Mouse (Mus musculus): ENCODE measurements at regions not wholly inside any gene's neighbourhood (a gene's known extent, or its start where the extent isn't known, plus 50 kb on each side); places are given as distances from the start of the nearest gene placed in this dataset.
"Not testable (repeated sequence)": the region's sequence is repeated elsewhere in the genome, so short reads cannot be mapped to it uniquely, and the experiment has no call there.

DNA sequence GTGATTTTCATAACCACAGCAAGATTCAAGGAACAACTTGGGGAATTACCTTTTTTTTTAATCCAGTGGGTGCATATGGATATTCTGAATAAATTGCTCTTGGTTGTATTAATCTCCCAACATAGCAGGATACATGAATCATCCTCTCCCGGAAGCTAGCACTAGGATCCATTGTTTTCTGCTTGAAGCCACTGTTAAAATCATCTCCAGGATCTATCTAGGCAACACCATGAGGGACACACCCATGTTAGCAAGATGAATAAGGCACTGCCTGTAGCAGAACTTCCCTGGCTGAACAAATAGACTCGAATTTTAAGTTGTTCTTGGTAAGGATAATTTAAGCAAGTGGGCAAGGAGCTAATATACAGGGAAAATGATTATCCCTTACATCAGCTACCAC is 427.8 kb downstream of the Cbln4 start:
- Histone ChIP-seq H3K9me3 (no peaks in the 10 kb centered on the region), H3K36me3 (no peaks in the 10 kb centered on the region), H3K27me3 (no peaks in the 10 kb centered on the region; the same call in 1 of the 2 replicates), H3K4me1 (replicated peaks) (peaks cover 5% of the 10 kb centered on the region), H3K4me2 (no peak overlapping the region), H3K4me3 (no peak overlapping the region), H3K27ac (replicated peaks) (no peak overlapping the region), H3K9ac (no peak overlapping the region)
- ATAC-seq (ENCODE audit: low read depth): no peak
- 78% methylated on average over 2 of the region's 2 CpGs for WGBS

DNA sequence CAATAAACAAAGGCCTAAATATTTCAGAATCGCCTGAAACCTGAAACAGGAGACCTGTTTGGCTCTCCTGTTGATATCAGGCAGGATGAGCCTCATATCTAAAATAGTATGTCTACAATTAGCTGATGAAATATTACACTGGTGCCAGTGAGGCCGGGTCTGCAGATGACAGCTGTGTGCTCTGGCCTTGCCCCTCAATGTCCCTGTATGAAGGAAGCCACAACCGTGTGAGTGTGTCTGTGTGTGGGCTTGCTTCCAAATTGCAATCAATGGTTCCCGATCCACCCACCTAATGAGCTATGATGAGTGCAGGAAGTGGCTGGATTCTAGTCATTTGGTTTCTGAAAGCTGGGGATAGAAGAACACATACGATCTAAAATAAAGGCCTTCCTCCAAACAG is 438.2 kb downstream of the Cbln4 start:
- peaks cover 3% of the 10 kb centered on the region; the same call in 1 of the 2 replicates for H3K9me3 ChIP-seq
- WGBS: 72% methylated on average over 5 of the region's 5 CpGs
- no peak overlapping the region for H3K4me2 ChIP-seq
- H3K36me3 ChIP-seq: no peaks in the 10 kb centered on the region
- no peak overlapping the region for H3K27ac ChIP-seq (replicated peaks)
- H3K9ac ChIP-seq: no peak overlapping the region
- H3K27me3 ChIP-seq: no peaks in the 10 kb centered on the region
- ATAC-seq (ENCODE audit: low read depth): no peak
- no peaks in the 10 kb centered on the region for H3K4me1 ChIP-seq (replicated peaks)
- H3K4me3 ChIP-seq: no peak overlapping the region

DNA sequence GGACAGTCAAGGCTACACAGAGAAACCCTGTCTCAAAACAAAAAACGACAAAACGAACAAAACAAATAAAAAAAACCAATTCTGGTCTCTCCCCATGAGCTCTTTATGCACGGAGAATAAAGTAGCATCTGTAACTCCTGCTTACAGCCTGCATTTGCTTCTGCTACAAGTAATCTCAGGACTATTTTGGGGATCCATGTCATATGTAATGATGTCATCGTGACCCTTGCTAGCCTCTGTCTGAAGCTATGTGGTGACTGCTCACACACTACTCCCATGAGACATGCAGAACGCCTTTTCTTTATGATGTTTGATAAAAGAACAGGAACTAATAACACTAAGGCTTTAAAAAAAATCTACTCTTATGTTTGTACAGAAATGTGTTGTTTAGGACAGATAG is 448.0 kb downstream of the Cbln4 start:
- 77% methylated on average over 5 of the region's 5 CpGs for WGBS
- no peak for ATAC-seq (ENCODE audit: low read depth)

DNA sequence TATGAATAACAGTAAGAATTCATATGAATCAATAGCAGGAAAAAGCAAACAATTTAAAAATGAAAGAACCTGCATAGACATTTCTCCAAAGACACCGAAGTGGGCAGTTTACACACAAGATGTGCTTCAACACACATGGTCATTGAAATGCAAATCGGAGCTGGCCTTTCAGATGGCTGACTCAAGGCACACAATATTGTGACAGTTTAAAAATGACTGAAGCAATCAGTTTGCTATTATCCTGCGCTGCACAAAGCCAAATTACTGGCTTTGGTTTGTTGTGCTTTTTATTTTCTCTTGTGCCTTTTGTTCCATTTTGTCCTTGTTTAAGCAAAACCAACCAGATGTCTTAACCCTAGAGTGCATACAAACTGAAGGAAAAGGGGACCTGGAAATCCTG is 449.4 kb downstream of the Cbln4 start:
- no peaks in the 10 kb centered on the region for H3K36me3 ChIP-seq
- H3K9ac ChIP-seq: no peak overlapping the region
- peaks cover 10% of the 10 kb centered on the region for H3K4me1 ChIP-seq (replicated peaks)
- WGBS: 25% methylated on average over 3 of the region's 3 CpGs
- H3K9me3 ChIP-seq: no peaks in the 10 kb centered on the region
- 0 out of 2 replicates have a peak overlapping the region, but pooled peaks have one; percentile 18 for H3K27ac ChIP-seq (replicated peaks)
- H3K4me2 ChIP-seq: no peak overlapping the region
- no peak overlapping the region for H3K4me3 ChIP-seq
- no peaks in the 10 kb centered on the region for H3K27me3 ChIP-seq
- ATAC-seq (ENCODE audit: low read depth): no peak

More for the DNA sequence above, 448.0 kb downstream of the Cbln4 start:
- no peaks in the 10 kb centered on the region for H3K36me3 ChIP-seq
- no peak overlapping the region for H3K4me2 ChIP-seq
- peaks cover 10% of the 10 kb centered on the region for H3K4me1 ChIP-seq (replicated peaks)
- no peak overlapping the region for H3K4me3 ChIP-seq
- H3K9me3 ChIP-seq: no peaks in the 10 kb centered on the region
- H3K27me3 ChIP-seq: no peaks in the 10 kb centered on the region
- no peak overlapping the region for H3K27ac ChIP-seq (replicated peaks)
- no peak overlapping the region for H3K9ac ChIP-seq

DNA sequence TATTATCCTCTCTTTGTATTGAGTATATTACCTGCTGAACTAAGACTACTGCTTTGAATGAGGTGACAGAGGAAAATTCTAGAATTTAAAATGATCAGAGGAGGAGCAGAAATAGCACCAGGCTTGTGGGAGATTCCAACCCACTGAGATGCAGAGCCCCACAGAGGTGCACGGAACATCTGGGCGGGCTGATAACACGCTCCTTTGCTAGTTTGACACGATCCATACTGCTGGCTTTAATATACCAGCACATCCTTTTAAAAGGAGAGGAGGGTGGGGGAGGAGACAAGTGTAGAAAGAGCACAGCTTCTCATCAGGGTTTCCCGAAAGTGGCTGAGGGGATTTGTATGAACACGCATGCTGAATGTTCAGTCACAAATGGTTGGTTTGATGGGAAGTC is 451.0 kb downstream of the Cbln4 start:
- no peak overlapping the region for H3K4me2 ChIP-seq
- no peaks in the 10 kb centered on the region for H3K36me3 ChIP-seq
- no peak overlapping the region for H3K9ac ChIP-seq
- ATAC-seq (ENCODE audit: low read depth): no peak
- no peak overlapping the region for H3K27ac ChIP-seq (replicated peaks)
- H3K27me3 ChIP-seq: no peaks in the 10 kb centered on the region
- no peaks in the 10 kb centered on the region for H3K9me3 ChIP-seq
- WGBS: 80% methylated on average over 6 of the region's 6 CpGs
- peaks cover 22% of the 10 kb centered on the region for H3K4me1 ChIP-seq (replicated peaks)
- no peak overlapping the region for H3K4me3 ChIP-seq

DNA sequence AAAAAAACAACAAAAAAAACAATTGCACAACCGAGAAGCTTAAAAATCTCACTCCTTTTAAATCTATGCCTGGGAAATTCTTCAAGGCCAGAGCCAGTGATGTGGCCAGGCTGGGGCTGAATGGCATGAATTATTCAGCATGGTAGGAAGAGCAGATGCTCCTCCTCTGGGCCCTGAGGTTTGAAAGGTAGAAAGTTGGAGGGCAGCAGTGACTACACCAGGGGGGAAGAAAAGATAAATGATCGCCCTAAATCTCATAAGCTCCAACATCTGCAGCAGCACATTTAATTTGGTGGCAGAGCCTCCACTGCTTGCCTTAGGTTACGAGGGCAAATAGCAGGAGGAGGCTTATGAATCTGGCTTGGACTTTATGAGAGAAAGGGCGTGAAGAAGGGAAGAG is 455.1 kb downstream of the Cbln4 start:
- peak overlapping the region; percentile 29 for H3K4me2 ChIP-seq

DNA sequence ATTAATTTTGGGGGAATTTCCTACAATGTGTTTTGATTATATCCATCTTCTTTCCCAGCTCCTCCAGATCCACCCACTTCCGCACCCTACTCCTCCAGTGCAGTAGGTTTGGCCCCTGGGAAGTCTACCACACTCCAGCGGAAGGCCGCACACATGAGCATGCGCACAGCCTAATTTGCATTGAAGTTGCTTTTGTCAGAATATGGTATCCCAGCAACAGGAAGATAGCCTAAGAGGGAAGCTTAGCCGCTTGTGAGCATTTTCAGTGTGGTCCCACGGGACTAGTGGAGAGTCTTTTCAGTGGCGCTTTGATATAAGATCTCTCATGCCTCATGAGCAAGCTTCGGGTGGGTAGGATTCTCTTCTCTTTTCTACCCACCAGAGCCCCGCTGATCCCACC is 455.6 kb downstream of the Cbln4 start:
- WGBS: 24% methylated on average over 9 of the region's 9 CpGs

More for the DNA sequence above, 455.1 kb downstream of the Cbln4 start:
- Histone ChIP-seq H3K9ac (no peak overlapping the region), H3K36me3 (no peaks in the 10 kb centered on the region), H3K4me3 (no peak overlapping the region), H3K9me3 (no peaks in the 10 kb centered on the region), H3K4me1 (replicated peaks) (peaks cover 12% of the 10 kb centered on the region), H3K27me3 (no peaks in the 10 kb centered on the region), H3K27ac (replicated peaks) (peak overlapping the region; percentile 71)
- ATAC-seq (ENCODE audit: low read depth): peak; percentile 81; the same call in 1 of the 2 replicates
- WGBS: 24% methylated on average over 4 of the region's 4 CpGs

DNA sequence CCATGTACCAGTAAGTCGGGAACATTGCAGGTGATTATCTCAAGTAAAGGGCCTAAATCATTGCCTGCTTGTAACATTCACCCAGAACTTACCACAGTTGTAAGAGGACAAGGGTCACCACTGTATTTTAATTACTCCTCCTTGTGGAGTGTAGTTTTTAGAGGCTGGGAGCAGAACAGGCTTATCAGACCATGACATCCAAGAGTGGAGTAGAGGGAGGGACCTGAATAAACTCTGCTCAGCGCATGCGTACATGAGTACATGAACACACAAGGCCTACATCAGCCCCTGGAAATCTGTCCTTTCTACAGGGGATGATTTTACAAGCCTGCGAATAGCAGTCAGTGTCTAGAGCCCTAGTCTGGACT is 456.4 kb downstream of the Cbln4 start:
- ATAC-seq (ENCODE audit: low read depth): no peak; the same call in 1 of the 2 replicates

More for the DNA sequence above, 455.6 kb downstream of the Cbln4 start:
- Histone ChIP-seq H3K4me2 (peak overlapping the region; percentile 29), H3K9me3 (no peaks in the 10 kb centered on the region), H3K4me1 (replicated peaks) (peaks cover 12% of the 10 kb centered on the region), H3K27me3 (no peaks in the 10 kb centered on the region), H3K4me3 (no peak overlapping the region), H3K36me3 (no peaks in the 10 kb centered on the region), H3K9ac (no peak overlapping the region), H3K27ac (replicated peaks) (peak overlapping the region; percentile 71)
- ATAC-seq (ENCODE audit: low read depth): peak; percentile 84; the same call in 1 of the 2 replicates

DNA sequence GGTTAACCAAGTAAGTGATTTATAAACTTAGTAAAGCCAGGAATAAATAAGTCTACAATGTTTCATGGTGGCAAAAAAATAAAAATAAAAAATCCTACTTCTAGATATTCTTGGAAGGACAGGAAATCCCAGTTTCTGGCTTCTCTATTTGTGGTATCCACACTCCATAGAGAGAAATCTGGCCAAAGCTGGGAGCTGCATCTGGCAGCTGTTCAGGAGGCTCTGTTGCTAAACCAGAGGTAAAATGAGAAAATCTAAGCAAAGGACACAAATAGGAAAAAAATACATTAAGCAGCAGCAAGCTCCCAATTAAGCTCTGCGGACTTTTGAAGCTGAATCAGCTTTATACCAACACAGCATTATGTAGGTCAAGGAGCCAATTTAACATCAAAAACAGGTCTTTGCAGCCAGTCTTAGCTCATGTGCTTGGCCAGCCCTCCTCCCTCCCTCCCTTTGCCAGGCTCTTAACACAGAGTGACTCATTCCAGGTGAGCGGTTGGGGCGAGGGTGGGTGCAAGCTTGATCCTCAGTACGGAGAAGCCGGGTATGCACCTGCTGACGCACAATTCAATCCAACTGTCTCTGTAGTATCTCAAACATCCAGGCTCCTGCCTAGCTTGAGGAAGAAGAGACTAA is 456.9 kb downstream of the Cbln4 start:
- Histone ChIP-seq H3K4me3 (no peak overlapping the region), H3K27me3 (no peaks in the 10 kb centered on the region), H3K9me3 (no peaks in the 10 kb centered on the region), H3K27ac (replicated peaks) (no peak overlapping the region), H3K9ac (no peak overlapping the region), H3K4me1 (replicated peaks) (peaks cover 12% of the 10 kb centered on the region), H3K36me3 (no peaks in the 10 kb centered on the region), H3K4me2 (no peak overlapping the region)
- 96% methylated on average over 6 of the region's 6 CpGs for WGBS
- ATAC-seq (ENCODE audit: low read depth): no peak

More for the DNA sequence above, 456.4 kb downstream of the Cbln4 start:
- Histone ChIP-seq H3K4me2 (no peak overlapping the region), H3K9ac (no peak overlapping the region), H3K9me3 (no peaks in the 10 kb centered on the region), H3K4me1 (replicated peaks) (peaks cover 12% of the 10 kb centered on the region), H3K4me3 (no peak overlapping the region), H3K27me3 (no peaks in the 10 kb centered on the region), H3K36me3 (no peaks in the 10 kb centered on the region), H3K27ac (replicated peaks) (no peak overlapping the region)
- 94% methylated on average over 4 of the region's 4 CpGs for WGBS

DNA sequence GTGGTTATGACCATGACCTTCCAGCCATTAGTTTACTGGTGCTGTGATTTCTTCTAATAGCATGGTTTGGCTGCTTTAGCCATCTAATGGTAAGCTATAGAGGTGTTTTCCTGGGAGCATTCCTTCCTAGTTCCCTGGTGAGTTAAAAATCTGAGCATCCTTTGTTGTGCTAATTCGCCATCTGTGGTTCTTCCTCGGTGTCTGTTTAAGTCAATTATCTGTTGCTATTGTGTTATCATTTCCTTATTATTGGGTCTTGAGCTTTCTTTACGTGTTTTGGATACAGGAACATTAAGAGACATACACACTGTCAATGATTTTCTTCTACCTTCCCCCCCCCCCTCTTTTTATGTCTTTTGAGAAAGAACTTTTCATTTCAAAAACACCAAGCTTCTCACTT is 468.9 kb downstream of the Cbln4 start:
- no peak for ATAC-seq (ENCODE audit: low read depth)
- H3K9me3 ChIP-seq: 0 out of 2 replicates have a peak, but pooled peaks cover 2% of the 10 kb centered on the region
- H3K4me1 ChIP-seq (replicated peaks): 0 out of 2 replicates have a peak, but pooled peaks cover 6% of the 10 kb centered on the region
- no peaks in the 10 kb centered on the region for H3K36me3 ChIP-seq
- 45% methylated on average over 3 of the region's 3 CpGs for WGBS
- H3K27me3 ChIP-seq: no peaks in the 10 kb centered on the region
- no peak overlapping the region for H3K27ac ChIP-seq (replicated peaks)
- no peak overlapping the region for H3K4me3 ChIP-seq
- H3K4me2 ChIP-seq: no peak overlapping the region
- no peak overlapping the region for H3K9ac ChIP-seq

DNA sequence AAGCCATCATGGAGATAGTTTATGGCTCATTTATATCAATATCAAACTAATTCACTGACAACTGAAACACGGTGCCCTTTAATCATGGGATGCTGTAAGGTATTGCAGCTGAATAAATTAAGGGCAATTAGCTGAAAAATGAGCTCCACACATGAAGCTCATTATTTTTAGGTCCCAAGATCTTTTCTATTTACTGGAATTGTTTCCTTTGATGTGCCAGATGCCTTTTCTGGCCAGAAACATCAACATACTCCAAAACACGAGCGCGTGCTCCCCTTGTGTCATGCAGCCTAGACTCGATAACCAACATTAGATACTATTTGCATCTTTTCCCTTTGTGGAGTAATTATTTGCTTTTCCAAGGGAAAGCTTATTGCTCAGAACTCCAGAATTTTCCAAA is 480.6 kb downstream of the Cbln4 start:
- WGBS: 63% methylated on average over 5 of the region's 5 CpGs
- no peaks in the 10 kb centered on the region for H3K36me3 ChIP-seq
- no peak overlapping the region for H3K9ac ChIP-seq
- no peak overlapping the region for H3K27ac ChIP-seq (replicated peaks)
- H3K4me1 ChIP-seq (replicated peaks): 0 out of 2 replicates have a peak, but pooled peaks cover 2% of the 10 kb centered on the region
- no peaks in the 10 kb centered on the region for H3K9me3 ChIP-seq
- no peak overlapping the region for H3K4me3 ChIP-seq
- ATAC-seq (ENCODE audit: low read depth): no peak
- H3K4me2 ChIP-seq: no peak overlapping the region
- H3K27me3 ChIP-seq: no peaks in the 10 kb centered on the region

DNA sequence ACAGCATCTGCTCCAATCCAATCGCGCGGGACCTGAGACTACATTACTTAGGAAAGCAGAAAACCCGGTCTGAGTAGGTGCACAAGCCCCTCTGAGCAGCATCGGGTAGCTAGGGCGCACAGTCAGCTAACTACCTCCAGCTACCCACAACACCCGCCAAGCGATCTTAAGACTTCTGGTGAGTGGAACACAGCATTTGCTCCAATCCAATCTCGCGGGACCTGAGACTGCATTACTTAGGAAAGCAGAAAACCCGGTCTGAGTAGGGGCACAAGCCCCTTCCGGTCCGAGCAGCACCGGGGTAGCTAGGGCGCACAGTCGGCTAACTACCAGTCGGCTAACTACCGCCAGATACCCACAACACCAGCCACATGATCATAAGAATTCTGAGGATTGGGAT is 500.5 kb downstream of the Cbln4 start:
- H3K27ac ChIP-seq (replicated peaks); H3K4me3 ChIP-seq; H3K27me3 ChIP-seq; H3K36me3 ChIP-seq; H3K9ac ChIP-seq; H3K9me3 ChIP-seq; H3K4me1 ChIP-seq (replicated peaks); ATAC-seq (ENCODE audit: low read depth); H3K4me2 ChIP-seq: not testable (repeated sequence)
- 88% methylated on average over 18 of the region's 18 CpGs for WGBS

DNA sequence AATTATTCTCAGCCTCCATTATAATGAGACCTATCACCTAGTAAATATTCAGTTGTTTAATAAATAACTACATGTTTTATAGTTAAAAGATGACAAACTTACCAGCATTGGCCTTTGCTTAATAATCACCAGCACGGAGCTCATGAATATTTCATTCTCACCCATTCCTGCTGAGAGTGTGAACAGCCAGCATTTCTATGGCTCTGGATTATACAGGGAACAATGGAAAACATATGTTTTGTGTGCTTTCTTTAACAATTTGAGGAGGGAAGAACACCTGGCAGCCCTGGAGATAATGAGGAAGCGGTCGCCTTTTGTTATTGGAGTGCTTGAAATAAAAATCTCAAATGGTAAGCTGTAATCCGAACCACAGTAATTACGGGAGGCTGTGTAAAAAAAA is 528.4 kb downstream of the Cbln4 start:
- no peak for ATAC-seq (ENCODE audit: low read depth)

More for the DNA sequence above, 528.4 kb downstream of the Cbln4 start:
- Histone ChIP-seq H3K4me3 (no peak overlapping the region), H3K4me2 (no peak overlapping the region), H3K27ac (replicated peaks) (no peak overlapping the region), H3K27me3 (no peaks in the 10 kb centered on the region), H3K4me1 (replicated peaks) (0 out of 2 replicates have a peak, but pooled peaks cover 5% of the 10 kb centered on the region), H3K9me3 (no peaks in the 10 kb centered on the region), H3K9ac (no peak overlapping the region), H3K36me3 (no peaks in the 10 kb centered on the region)
- 42% methylated on average over 5 of the region's 5 CpGs for WGBS
